Mouse (Mus musculus) gastrocnemius, postnatal 36 days (tissue): ENCODE data around the gene Foxn3. TPM values are rescaled to one million over a fixed set of nuclear protein-coding genes. Genes with fewer than 3 reads are reported as not detected.

Experiments used
- DNase-seq, 2 experiments: peaks; one replicate each; pipeline ENCODE4 v3.0.0; 2022
- intact Hi-C: fragments of 180-260 bp; cut with DNase I; formaldehyde crosslinking; loops from one replicate; pipeline ENCODE4 v1.15.1; 2025
- total RNA-seq, 2 experiments: library from RNA; stranded (reverse); gene quantifications; 2 replicates each; pipeline ENCODE4 v1.2.3; 2021

Gene Foxn3
- total RNA-seq, 2 experiments from 2014 or later: 164 to 192 TPM

GRCm38 (mm10) chr12:99339640-99340325 is 223.6 kb downstream of the Foxn3 start:
- intact Hi-C loops: loop anchor here (5.0 kb wide), 1 partner anchor 38 kb away; no protein-coding TSS in a partner anchor
- no peak for DNase-seq

- DNase-seq: no peak
- intact Hi-C loops: loop anchor here (5.0 kb wide), 1 partner anchor 39 kb away; no protein-coding TSS in a partner anchor
Measured at GRCm38 (mm10) chr12:99338754-99339153, 224.6 kb downstream of the Foxn3 start.

- intact Hi-C loops: loop anchor here (5.0 kb wide), 1 partner anchor 40 kb away; no protein-coding TSS in a partner anchor
- no peak for DNase-seq
Measured at GRCm38 (mm10) chr12:99337171-99337435, 226.3 kb downstream of the Foxn3 start.

GRCm38 (mm10) chr12:99336349-99337170 is 226.8 kb downstream of the Foxn3 start:
- DNase-seq: peak; percentile 72 to 83
- intact Hi-C loops: loop anchor here (5.0 kb wide), 1 partner anchor 41 kb away; no protein-coding TSS in a partner anchor

GRCm38 (mm10) chr12:99335628-99336027 is 227.8 kb downstream of the Foxn3 start:
- DNase-seq: no peak
- intact Hi-C loops: loop anchor here (5.0 kb wide), 1 partner anchor 42 kb away; no protein-coding TSS in a partner anchor

GRCm38 (mm10) chr12:99334026-99334425 is 229.4 kb downstream of the Foxn3 start:
- intact Hi-C loops: no loop called here
- DNase-seq: no peak

GRCm38 (mm10) chr12:99333304-99333968 is 229.9 kb downstream of the Foxn3 start:
- intact Hi-C loops: no loop called here

GRCm38 (mm10) chr12:99332144-99332807 is 231.1 kb downstream of the Foxn3 start:
- intact Hi-C loops: no loop called here

More at GRCm38 (mm10) chr12:99333304-99333968, 229.9 kb downstream of the Foxn3 start:
- DNase-seq: no peak

GRCm38 (mm10) chr12:99331341-99331947 is 231.9 kb downstream of the Foxn3 start:
- DNase-seq: no peak
- intact Hi-C loops: no loop called here

More at GRCm38 (mm10) chr12:99332144-99332807, 231.1 kb downstream of the Foxn3 start:
- no peak for DNase-seq

GRCm38 (mm10) chr12:99330822-99331285 is 232.5 kb downstream of the Foxn3 start:
- no peak for DNase-seq
- intact Hi-C loops: no loop called here

GRCm38 (mm10) chr12:99329301-99330257 is 233.8 kb downstream of the Foxn3 start:
- no peak for DNase-seq
- intact Hi-C loops: no loop called here

- DNase-seq: no peak
- intact Hi-C loops: no loop called here
Measured at GRCm38 (mm10) chr12:99326157-99326556, 237.2 kb downstream of the Foxn3 start.

- DNase-seq: no peak
Measured at GRCm38 (mm10) chr12:99321633-99322431, 241.6 kb downstream of the Foxn3 start.

GRCm38 (mm10) chr12:99320966-99321496 is 242.4 kb downstream of the Foxn3 start:
- DNase-seq: no peak
- intact Hi-C loops: no loop called here

More at GRCm38 (mm10) chr12:99321633-99322431, 241.6 kb downstream of the Foxn3 start:
- intact Hi-C loops: no loop called here

GRCm38 (mm10) chr12:99319896-99320295 is 243.5 kb downstream of the Foxn3 start:
- no peak for DNase-seq
- intact Hi-C loops: no loop called here

- intact Hi-C loops: no loop called here
- no peak for DNase-seq
Measured at GRCm38 (mm10) chr12:99319171-99319570, 244.2 kb downstream of the Foxn3 start.

- DNase-seq: no peak
- intact Hi-C loops: no loop called here
Measured at GRCm38 (mm10) chr12:99315931-99316330, 247.5 kb downstream of the Foxn3 start.

- DNase-seq: no peak
- intact Hi-C loops: no loop called here
Measured at GRCm38 (mm10) chr12:99314817-99315216, 248.6 kb downstream of the Foxn3 start.
